Mouse (Mus musculus) forebrain, embryonic 12.5 days (tissue): ENCODE results near the gene Acd. TPM values are rescaled to one million over a fixed set of nuclear protein-coding genes. Genes with fewer than 3 reads are reported as not detected.

Source experiments
- ATAC-seq: fragments of 200-750 bp; cut with Nextera tagmentation; 2 replicates; pipeline ENCODE4 v1.8.0; 2017; ENCODE audit warnings: moderate TSS enrichment; ENCODE audit not compliant: low FRiP score
- H3K27ac ChIP-seq: fragments of 300-500 bp; sonication (generic); 2 replicates; pipeline ENCODE4 v1.5.1; 2016; ENCODE audit warnings: mild to moderate bottlenecking
- H3K27me3 ChIP-seq: fragments of 300-500 bp; sonication (generic); 2 replicates; pipeline ENCODE4 v1.6.1; 2016; ENCODE audit warnings: mild to moderate bottlenecking
- H3K36me3 ChIP-seq: fragments of 300-500 bp; sonication (generic); replicated peaks from 2 replicates; pipeline ENCODE4 v1.6.1; 2016; ENCODE audit warnings: mild to moderate bottlenecking
- H3K4me1 ChIP-seq: fragments of 300-500 bp; sonication (generic); 2 replicates; pipeline ENCODE4 v1.6.1; 2016
- H3K4me2 ChIP-seq: fragments of 300-500 bp; sonication (generic); 2 replicates; pipeline ENCODE4 v1.6.1; 2016; ENCODE audit warnings: mild to moderate bottlenecking, moderate library complexity
- H3K4me3 ChIP-seq: fragments of 300-500 bp; sonication (generic); replicated peaks from 2 replicates; pipeline ENCODE4 v1.5.1; 2016; ENCODE audit warnings: mild to moderate bottlenecking
- H3K9ac ChIP-seq: fragments of 300-500 bp; sonication (generic); 2 replicates; pipeline ENCODE4 v1.6.1; 2016; ENCODE audit warnings: mild to moderate bottlenecking
- H3K9me3 ChIP-seq: fragments of 300-500 bp; sonication (generic); 2 replicates; pipeline ENCODE4 v1.6.1; 2016
- WGBS: fragments of 180-500 bp; shearing (Covaris S2); methylation state at CpG from one replicate; pipeline ENCODE4 v1.1.7; 2016; 5-methylcytosine and 5-hydroxymethylcytosine counted together
- polyA plus RNA-seq: library from polyadenylated mRNA; unstranded; fragments of >200 nt; fragmentation: Nextera tagmentation; extraction: Ambion mirVana; gene quantifications from 2 replicates; pipeline ENCODE4 v1.2.1, GENCODE M21; 2016

Acd gene
- polyA plus RNA-seq, 1 experiment from 2014 or later, result 83.0 TPM

- ATAC-seq, result no peak
- Histone ChIP-seq H3K27me3 (peaks cover 14% of the 10 kb centered on the region), H3K4me3 (no peak overlapping the region), H3K9ac (no peak overlapping the region), H3K9me3 (no peaks in the 10 kb centered on the region), H3K4me1 (peaks cover 41% of the 10 kb centered on the region), H3K4me2 (no peak overlapping the region), H3K36me3 (peaks cover 41% of the 10 kb centered on the region), H3K27ac (no peak overlapping the region)
- WGBS, result 91% methylated on average over 5 of the region's 5 CpGs
Measured at GRCm38 (mm10) chr8:105698734-105699133, 2.2 kb downstream of the Acd start.

GRCm38 (mm10) chr8:105697196-105697780, 3.6 kb downstream of the Acd start:
- WGBS, result 92% methylated on average over 17 of the region's 17 CpGs
- Histone ChIP-seq H3K4me3 (no peak overlapping the region), H3K4me1 (peaks cover 39% of the 10 kb centered on the region), H3K27ac (no peak overlapping the region), H3K4me2 (no peak overlapping the region), H3K36me3 (peaks cover 28% of the 10 kb centered on the region), H3K9ac (no peak overlapping the region), H3K9me3 (no peaks in the 10 kb centered on the region), H3K27me3 (peaks cover 14% of the 10 kb centered on the region)
- no peak for ATAC-seq

GRCm38 (mm10) chr8:105695080-105695780, 5.7 kb downstream of the Acd start:
- Histone ChIP-seq H3K27ac (no peak overlapping the region), H3K9ac (no peak overlapping the region), H3K9me3 (no peaks in the 10 kb centered on the region), H3K4me1 (peaks cover 29% of the 10 kb centered on the region), H3K4me3 (0 out of 2 replicates have a peak overlapping the region, but pooled peaks have one; percentile 45), H3K27me3 (peaks cover 14% of the 10 kb centered on the region), H3K4me2 (peak overlapping the region; percentile 69; the same call in 1 of the 2 replicates), H3K36me3 (peaks cover 28% of the 10 kb centered on the region)
- no peak for ATAC-seq
- 81% methylated on average over 30 of the region's 30 CpGs for WGBS

GRCm38 (mm10) chr8:105694051-105694799, 6.7 kb downstream of the Acd start:
- Histone ChIP-seq H3K36me3 (peaks cover 28% of the 10 kb centered on the region), H3K27me3 (peaks cover 14% of the 10 kb centered on the region), H3K4me3 (peak overlapping the region; percentile 45), H3K9ac (peak overlapping the region; percentile 46), H3K4me2 (peak overlapping the region; percentile 69), H3K9me3 (no peaks in the 10 kb centered on the region), H3K27ac (peak overlapping the region; percentile 43; the same call in 1 of the 2 replicates), H3K4me1 (peaks cover 19% of the 10 kb centered on the region)
- ATAC-seq, result peak; percentile 56
- 7% methylated on average over 39 of the region's 40 CpGs for WGBS

GRCm38 (mm10) chr8:105693648-105694047, 7.3 kb downstream of the Acd start:
- H3K27me3 ChIP-seq, result peaks cover 14% of the 10 kb centered on the region
- H3K36me3 ChIP-seq, result peaks cover 25% of the 10 kb centered on the region
- WGBS, result 3% methylated on average over 30 of the region's 30 CpGs
- H3K4me3 ChIP-seq, result peak overlapping the region; percentile 45
- H3K9me3 ChIP-seq, result no peaks in the 10 kb centered on the region
- H3K27ac ChIP-seq, result peak overlapping the region; percentile 43; the same call in 1 of the 2 replicates
- peak overlapping the region; percentile 69 for H3K4me2 ChIP-seq
- peak overlapping the region; percentile 46 for H3K9ac ChIP-seq
- ATAC-seq, result peak; percentile 74
- H3K4me1 ChIP-seq, result peaks cover 19% of the 10 kb centered on the region

GRCm38 (mm10) chr8:105692449-105693182, 8.3 kb downstream of the Acd start:
- Histone ChIP-seq H3K27ac (no peak overlapping the region), H3K9ac (no peak overlapping the region), H3K4me2 (no peak overlapping the region), H3K9me3 (no peaks in the 10 kb centered on the region), H3K4me1 (peaks cover 19% of the 10 kb centered on the region), H3K27me3 (peaks cover 14% of the 10 kb centered on the region), H3K4me3 (no peak overlapping the region), H3K36me3 (peaks cover 14% of the 10 kb centered on the region)
- no peak for ATAC-seq
- 93% methylated on average over 11 of the region's 11 CpGs for WGBS

GRCm38 (mm10) chr8:105690978-105691377, 9.9 kb downstream of the Acd start:
- no peak overlapping the region for H3K4me2 ChIP-seq
- no peak overlapping the region for H3K27ac ChIP-seq
- H3K4me1 ChIP-seq, result peaks cover 19% of the 10 kb centered on the region
- no peak for ATAC-seq
- 82% methylated on average over 14 of the region's 14 CpGs for WGBS
- no peak overlapping the region for H3K4me3 ChIP-seq
- no peak overlapping the region for H3K9ac ChIP-seq
- H3K9me3 ChIP-seq, result no peaks in the 10 kb centered on the region
- H3K36me3 ChIP-seq, result no peaks in the 10 kb centered on the region
- H3K27me3 ChIP-seq, result peaks cover 14% of the 10 kb centered on the region

- WGBS, result 84% methylated on average over 9 of the region's 9 CpGs
Measured at GRCm38 (mm10) chr8:105689983-105690360, 10.9 kb downstream of the Acd start.

GRCm38 (mm10) chr8:105689256-105689982, 11.5 kb downstream of the Acd start:
- Histone ChIP-seq H3K27ac (no peak overlapping the region), H3K4me2 (no peak overlapping the region), H3K9ac (no peak overlapping the region), H3K36me3 (no peaks in the 10 kb centered on the region), H3K27me3 (peaks cover 3% of the 10 kb centered on the region), H3K4me3 (no peak overlapping the region), H3K9me3 (no peaks in the 10 kb centered on the region), H3K4me1 (peaks cover 8% of the 10 kb centered on the region)
- WGBS, result 65% methylated on average over 35 of the region's 35 CpGs
- no peak for ATAC-seq

More at GRCm38 (mm10) chr8:105689983-105690360, 10.9 kb downstream of the Acd start:
- H3K9me3 ChIP-seq, result no peaks in the 10 kb centered on the region
- H3K36me3 ChIP-seq, result no peaks in the 10 kb centered on the region
- no peak overlapping the region for H3K4me2 ChIP-seq
- H3K4me3 ChIP-seq, result no peak overlapping the region
- H3K27ac ChIP-seq, result no peak overlapping the region
- no peak for ATAC-seq
- peaks cover 14% of the 10 kb centered on the region for H3K4me1 ChIP-seq
- H3K27me3 ChIP-seq, result peaks cover 9% of the 10 kb centered on the region
- H3K9ac ChIP-seq, result no peak overlapping the region

GRCm38 (mm10) chr8:105688242-105688752, 12.6 kb downstream of the Acd start:
- Histone ChIP-seq H3K4me2 (no peak overlapping the region), H3K4me3 (no peak overlapping the region), H3K9ac (no peak overlapping the region), H3K4me1 (no peaks in the 10 kb centered on the region), H3K36me3 (peaks cover 11% of the 10 kb centered on the region), H3K9me3 (no peaks in the 10 kb centered on the region), H3K27ac (no peak overlapping the region), H3K27me3 (no peaks in the 10 kb centered on the region)
- WGBS, result 78% methylated on average over 14 of the region's 14 CpGs
- no peak for ATAC-seq

GRCm38 (mm10) chr8:105687512-105687911, 13.4 kb downstream of the Acd start:
- Histone ChIP-seq H3K27ac (no peak overlapping the region), H3K9me3 (no peaks in the 10 kb centered on the region), H3K4me3 (no peak overlapping the region), H3K9ac (no peak overlapping the region), H3K4me1 (no peaks in the 10 kb centered on the region), H3K4me2 (no peak overlapping the region), H3K27me3 (no peaks in the 10 kb centered on the region), H3K36me3 (peaks cover 19% of the 10 kb centered on the region)
- ATAC-seq, result no peak
- 62% methylated on average over 8 of the region's 8 CpGs for WGBS
